Mouse (Mus musculus) kidney, embryonic 15.5 days (tissue): ENCODE results near the gene Jade1. TPM values are rescaled to one million over a fixed set of nuclear protein-coding genes. Genes with fewer than 3 reads are reported as not detected.

Experiments
- ATAC-seq: fragments of 200-750 bp; cut with Nextera tagmentation; replicated peaks from 2 replicates; pipeline ENCODE4 v1.8.0; 2017; ENCODE audit warnings: moderate TSS enrichment; ENCODE audit not compliant: low FRiP score
- H3K27ac ChIP-seq: fragments of 300-500 bp; sonication (generic); 2 replicates; pipeline ENCODE4 v1.5.1; 2015; ENCODE audit warnings: mild to moderate bottlenecking, inconsistent platforms
- H3K27me3 ChIP-seq: fragments of 300-500 bp; sonication (generic); 2 replicates; pipeline ENCODE4 v1.6.1; 2015; ENCODE audit warnings: inconsistent platforms
- H3K36me3 ChIP-seq: fragments of 300-500 bp; sonication (generic); 2 replicates; pipeline ENCODE4 v1.6.1; 2015; ENCODE audit warnings: inconsistent platforms
- H3K4me1 ChIP-seq: fragments of 300-500 bp; sonication (generic); 2 replicates; pipeline ENCODE4 v1.6.1; 2015; ENCODE audit warnings: inconsistent platforms
- H3K4me2 ChIP-seq: fragments of 300-500 bp; sonication (generic); 2 replicates; pipeline ENCODE4 v1.6.1; 2015; ENCODE audit warnings: moderate library complexity, mild to moderate bottlenecking, inconsistent platforms
- H3K4me3 ChIP-seq: fragments of 300-500 bp; sonication (generic); replicated peaks from 2 replicates; pipeline ENCODE4 v1.5.1; 2015; ENCODE audit warnings: mild to moderate bottlenecking, inconsistent platforms
- H3K9ac ChIP-seq: fragments of 300-500 bp; sonication (generic); 2 replicates; pipeline ENCODE4 v1.6.1; 2015; ENCODE audit warnings: mild to moderate bottlenecking, inconsistent platforms
- H3K9me3 ChIP-seq: fragments of 300-500 bp; sonication (generic); replicated peaks from 2 replicates; pipeline ENCODE4 v1.6.1; 2016; ENCODE audit warnings: inconsistent platforms
- whole genome bisulfite sequencing: fragments of 180-500 bp; shearing (Covaris S2); methylation state at CpG from one replicate; pipeline ENCODE4 v1.1.7; 2015; ENCODE audit warnings: mixed read lengths; 5-methylcytosine and 5-hydroxymethylcytosine counted together
- polyA plus RNA-seq: library from polyadenylated mRNA; unstranded; fragments of >200 nt; fragmentation: Nextera tagmentation; extraction: Ambion mirVana; gene quantifications from 2 replicates; pipeline ENCODE4 v1.2.1, GENCODE M21; 2015

The Jade1 gene
- polyA plus RNA-seq, 1 experiment from 2014 or later: 22.8 TPM

DNA sequence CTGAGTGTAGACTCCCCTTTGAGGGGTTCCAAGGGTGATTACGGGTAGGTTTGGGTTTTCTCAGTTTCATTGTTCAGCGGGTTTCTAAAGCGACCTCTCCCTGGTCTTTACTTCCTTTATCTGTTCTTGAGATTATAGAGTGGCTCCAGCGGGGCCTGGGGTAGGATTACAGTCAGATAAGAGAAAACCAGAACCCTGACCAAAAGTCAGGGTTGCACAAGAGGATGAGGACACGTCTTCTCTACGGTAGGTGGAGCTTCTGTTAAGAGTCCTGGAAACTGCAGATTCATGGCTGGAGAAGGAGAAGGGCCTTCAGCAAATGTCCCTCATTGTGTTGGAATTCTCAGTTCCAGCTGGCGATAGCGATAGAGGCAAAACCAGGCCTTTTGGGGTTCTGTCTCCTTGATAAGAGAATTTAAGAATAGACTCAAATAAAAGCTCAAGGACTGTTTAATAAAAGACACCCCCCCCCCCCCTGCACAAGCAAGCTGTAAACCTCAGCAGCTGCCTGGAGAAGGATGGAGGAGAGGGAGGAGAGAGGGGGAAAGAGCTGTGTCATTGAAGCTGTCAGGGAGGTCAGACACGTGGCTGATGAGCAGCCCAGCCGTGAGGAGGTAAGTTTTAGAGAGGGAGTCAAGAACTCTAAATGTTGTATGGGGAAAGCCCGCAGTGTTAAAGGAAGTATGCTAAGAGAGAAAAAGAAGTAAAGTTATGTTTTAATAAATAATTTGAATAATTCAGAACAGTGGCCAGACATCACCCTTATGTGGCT is 2.6 kb upstream of the Jade1 start:
- Histone ChIP-seq H3K4me2 (no peak overlapping the region), H3K36me3 (no peaks in the 10 kb centered on the region), H3K4me1 (no peaks in the 10 kb centered on the region), H3K27me3 (no peaks in the 10 kb centered on the region), H3K27ac (no peak overlapping the region), H3K9ac (no peak overlapping the region), H3K9me3 (no peaks in the 10 kb centered on the region; the same call in 1 of the 2 replicates), H3K4me3 (no peak overlapping the region)
- 64% methylated on average over 11 of the region's 11 CpGs for WGBS
- ATAC-seq: no peak

DNA sequence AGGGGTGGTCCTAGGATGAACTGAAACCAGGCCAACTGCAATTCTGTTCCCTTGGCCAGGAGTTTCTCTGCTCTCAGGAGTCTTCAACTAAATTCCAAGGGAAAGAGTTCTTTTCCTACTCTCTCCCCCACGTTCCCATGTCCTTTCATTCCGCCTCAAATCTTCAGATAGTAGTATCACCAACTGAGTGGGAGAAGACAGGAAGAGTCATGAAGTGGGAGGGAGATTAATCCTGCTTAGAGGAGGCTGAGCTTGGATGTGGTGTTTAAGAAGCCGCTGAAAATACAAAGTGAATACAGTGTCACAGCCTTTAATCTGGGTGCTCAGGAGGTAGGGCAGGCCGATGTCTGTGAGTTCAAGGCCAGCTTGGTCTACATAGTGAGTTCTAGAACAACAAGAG is 1.9 kb upstream of the Jade1 start:
- no peak overlapping the region for H3K4me2 ChIP-seq

DNA sequence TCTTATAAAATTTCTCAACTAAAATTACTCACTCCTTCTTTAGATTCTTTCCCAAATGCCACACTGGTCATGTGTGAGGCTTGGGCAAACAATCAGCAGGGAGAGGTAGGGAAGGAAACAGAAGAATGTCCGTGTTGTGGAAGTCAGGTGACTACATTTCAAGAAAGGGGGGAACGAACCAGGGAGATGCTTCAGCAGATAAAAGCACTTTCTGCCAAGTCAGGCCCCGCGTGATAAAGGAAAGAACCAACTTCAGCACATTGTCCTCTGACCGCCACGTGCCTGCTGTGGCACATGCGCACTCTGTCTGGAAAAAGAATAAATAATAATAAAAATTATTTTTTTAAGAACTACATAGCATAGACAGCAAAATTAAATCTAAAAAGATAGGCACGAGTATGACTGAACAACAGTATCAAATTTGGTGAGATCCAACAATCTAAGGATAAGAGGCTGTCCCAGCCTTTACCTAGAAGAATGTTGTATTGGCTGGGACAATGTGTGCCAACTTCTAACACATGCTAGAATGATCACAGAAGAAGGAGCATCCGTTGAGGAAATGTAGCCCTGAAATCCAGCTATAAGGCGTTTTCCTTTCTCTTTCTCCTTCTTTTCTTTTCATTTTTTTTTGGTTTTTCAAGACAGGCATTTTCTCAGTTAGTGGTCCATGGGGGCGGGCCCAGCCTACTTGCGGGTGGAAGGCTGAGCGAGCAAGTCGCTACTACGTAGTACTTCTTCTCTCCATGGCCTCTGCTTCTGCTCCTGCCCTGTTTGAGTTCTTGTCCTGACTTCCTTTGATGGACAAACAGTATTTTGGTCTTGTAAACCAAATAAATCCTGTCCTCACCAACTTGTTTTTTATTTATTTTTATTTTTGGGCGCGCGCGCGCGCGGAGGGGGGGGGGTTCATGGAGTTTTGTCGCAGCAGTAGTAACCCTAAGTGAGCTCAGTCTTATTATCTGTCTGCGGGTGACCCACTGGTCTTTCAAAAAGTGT is 753 bp upstream of the Jade1 start:
- no peak for ATAC-seq
- WGBS: 90% methylated on average over 24 of the region's 24 CpGs
- no peak overlapping the region for H3K27ac ChIP-seq
- H3K4me2 ChIP-seq: no peak overlapping the region
- no peaks in the 10 kb centered on the region; the same call in 1 of the 2 replicates for H3K9me3 ChIP-seq
- H3K4me3 ChIP-seq: no peak overlapping the region
- H3K9ac ChIP-seq: no peak overlapping the region
- no peaks in the 10 kb centered on the region for H3K36me3 ChIP-seq
- no peaks in the 10 kb centered on the region for H3K27me3 ChIP-seq
- no peaks in the 10 kb centered on the region for H3K4me1 ChIP-seq

More for the DNA sequence above, 1.9 kb upstream of the Jade1 start:
- Histone ChIP-seq H3K4me3 (no peak overlapping the region), H3K27me3 (no peaks in the 10 kb centered on the region), H3K9ac (no peak overlapping the region), H3K4me1 (no peaks in the 10 kb centered on the region), H3K27ac (no peak overlapping the region), H3K9me3 (no peaks in the 10 kb centered on the region; the same call in 1 of the 2 replicates), H3K36me3 (no peaks in the 10 kb centered on the region)
- ATAC-seq: no peak
- WGBS: 68% methylated on average over 4 of the region's 4 CpGs

DNA sequence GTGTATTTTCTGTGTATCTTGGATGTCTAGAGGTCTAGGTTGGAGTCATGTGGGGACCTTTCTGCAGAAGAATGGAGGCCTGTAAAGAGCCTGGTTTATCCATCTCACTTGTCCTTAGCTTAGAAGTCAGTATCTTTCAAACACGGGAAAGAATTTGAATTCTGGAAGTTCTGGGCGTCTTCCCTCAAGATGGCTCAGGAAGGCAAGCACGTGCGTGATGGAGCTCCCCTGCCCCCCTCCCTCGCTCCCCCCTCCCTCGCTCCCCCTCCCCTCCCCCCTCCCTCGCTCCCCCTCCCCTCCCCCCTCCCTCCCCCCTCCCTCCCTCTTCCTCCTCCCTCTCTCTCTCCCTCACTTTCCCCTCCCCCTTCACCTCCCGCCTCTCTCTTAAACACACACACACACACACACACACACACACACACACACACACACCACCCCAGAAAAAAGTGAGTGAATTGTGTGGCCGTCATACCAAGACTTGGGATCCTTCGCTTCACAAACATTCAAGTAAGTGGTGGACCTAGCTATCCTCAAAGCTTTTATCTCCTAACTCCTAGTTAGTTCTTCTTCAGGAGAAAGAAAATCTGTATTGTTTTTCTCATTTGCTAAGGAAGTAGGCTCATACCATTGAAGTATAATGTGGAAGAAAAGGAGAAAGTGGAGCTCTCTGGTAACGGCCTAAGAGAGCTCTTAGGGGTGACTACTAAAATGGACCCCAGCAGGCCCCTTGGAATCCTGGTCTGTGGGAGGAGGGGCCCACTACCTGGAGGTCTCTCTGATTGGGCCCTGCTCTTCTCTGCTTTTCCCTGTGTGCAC is 1.1 kb downstream of the Jade1 start:
- Histone ChIP-seq H3K27me3 (no peaks in the 10 kb centered on the region), H3K9me3 (no peaks in the 10 kb centered on the region; the same call in 1 of the 2 replicates), H3K4me3 (no peak overlapping the region), H3K27ac (no peak overlapping the region), H3K4me2 (no peak overlapping the region), H3K9ac (no peak overlapping the region), H3K4me1 (no peaks in the 10 kb centered on the region), H3K36me3 (no peaks in the 10 kb centered on the region)
- WGBS: 98% methylated on average over 7 of the region's 11 CpGs
- ATAC-seq: no peak

DNA sequence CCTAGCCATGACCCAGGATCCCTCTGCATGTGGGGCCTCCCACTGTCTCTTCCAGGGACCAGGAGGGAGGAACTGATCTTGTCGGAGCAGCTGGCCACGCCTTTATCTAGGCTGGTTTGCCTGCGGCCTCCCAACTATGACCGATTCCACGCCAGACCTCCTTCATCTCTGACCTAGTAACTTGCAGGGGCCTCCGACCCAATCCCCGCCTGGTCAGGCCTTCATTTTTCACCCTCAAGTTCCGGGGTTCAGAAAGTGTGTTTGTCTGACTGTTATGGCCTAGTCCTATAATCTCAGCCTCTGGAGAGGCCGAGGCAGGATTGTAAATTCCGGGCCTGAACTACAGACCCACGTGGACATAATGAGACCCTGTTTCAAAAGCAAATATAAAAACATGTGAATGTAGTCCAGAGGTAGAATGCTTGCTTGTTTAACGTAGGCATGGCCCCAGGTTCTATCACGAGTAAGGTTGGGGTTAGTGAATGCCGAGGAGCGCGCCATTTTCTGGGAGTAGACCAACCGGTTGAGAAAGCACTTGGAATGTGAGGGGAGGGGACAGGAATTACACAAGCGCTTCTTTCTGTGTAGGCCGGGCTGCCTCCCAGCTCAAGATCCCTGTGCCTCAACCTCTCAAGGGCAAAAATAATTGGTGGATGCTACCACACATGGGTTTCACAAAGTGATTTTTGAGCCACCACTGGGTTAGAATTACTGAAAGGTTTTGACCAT is 1.9 kb downstream of the Jade1 start:
- Histone ChIP-seq H3K4me1 (no peaks in the 10 kb centered on the region), H3K9me3 (no peaks in the 10 kb centered on the region; the same call in 1 of the 2 replicates), H3K4me3 (no peak overlapping the region), H3K27ac (no peak overlapping the region), H3K9ac (no peak overlapping the region), H3K4me2 (no peak overlapping the region), H3K36me3 (no peaks in the 10 kb centered on the region), H3K27me3 (no peaks in the 10 kb centered on the region)
- no peak for ATAC-seq
- WGBS: 86% methylated on average over 19 of the region's 19 CpGs

DNA sequence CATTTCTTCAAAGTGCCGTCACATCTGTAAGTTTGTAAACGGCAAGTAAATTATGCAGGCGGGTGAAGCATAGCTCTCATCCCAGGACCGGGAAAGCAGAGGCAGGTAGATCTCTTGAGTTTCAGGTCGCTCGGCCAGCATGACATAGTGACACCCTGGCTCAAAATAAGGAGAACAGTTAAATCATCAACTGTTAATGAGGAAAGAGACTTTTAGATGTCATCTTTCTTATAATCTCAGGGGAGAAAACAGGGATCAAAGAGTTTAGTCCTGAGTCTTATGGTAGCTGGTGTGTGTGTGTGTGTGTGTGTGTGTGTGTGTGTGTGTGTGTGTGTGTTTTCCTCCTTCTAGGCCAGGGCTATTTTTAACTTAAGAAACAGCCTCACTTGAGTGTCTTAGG is 5.0 kb downstream of the Jade1 start:
- Histone ChIP-seq H3K36me3 (no peaks in the 10 kb centered on the region), H3K4me3 (no peak overlapping the region), H3K9ac (no peak overlapping the region), H3K27ac (no peak overlapping the region), H3K27me3 (no peaks in the 10 kb centered on the region), H3K9me3 (no peaks in the 10 kb centered on the region; the same call in 1 of the 2 replicates), H3K4me1 (peaks cover 8% of the 10 kb centered on the region; the same call in 1 of the 2 replicates), H3K4me2 (no peak overlapping the region)
- ATAC-seq: no peak
- WGBS: 84% methylated on average over 6 of the region's 6 CpGs

DNA sequence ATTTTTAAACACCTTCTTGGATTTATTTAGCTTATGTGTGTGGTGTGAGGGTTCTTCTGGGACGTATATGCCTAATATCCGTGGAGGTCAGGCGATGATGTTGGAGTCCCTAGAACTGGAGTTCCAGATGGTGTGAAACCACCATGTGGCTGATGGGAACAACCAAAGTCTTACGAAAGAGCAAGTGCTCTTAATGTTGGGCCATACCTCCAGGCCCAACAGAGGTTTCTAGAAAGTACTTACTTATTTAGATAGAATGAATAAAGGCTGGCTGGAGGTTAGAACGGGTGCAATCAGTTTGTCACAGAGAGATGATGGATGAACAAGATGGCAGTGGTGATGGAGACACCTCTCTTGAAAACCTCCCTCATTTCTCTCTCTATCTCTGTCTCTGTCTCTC is 6.3 kb downstream of the Jade1 start:
- 91% methylated on average over 5 of the region's 5 CpGs for WGBS
- no peak overlapping the region for H3K27ac ChIP-seq
- no peak overlapping the region for H3K4me2 ChIP-seq
- H3K36me3 ChIP-seq: no peaks in the 10 kb centered on the region
- no peak for ATAC-seq
- peaks cover 16% of the 10 kb centered on the region for H3K4me1 ChIP-seq
- H3K4me3 ChIP-seq: no peak overlapping the region
- H3K27me3 ChIP-seq: no peaks in the 10 kb centered on the region
- no peaks in the 10 kb centered on the region for H3K9me3 ChIP-seq
- no peak overlapping the region for H3K9ac ChIP-seq

DNA sequence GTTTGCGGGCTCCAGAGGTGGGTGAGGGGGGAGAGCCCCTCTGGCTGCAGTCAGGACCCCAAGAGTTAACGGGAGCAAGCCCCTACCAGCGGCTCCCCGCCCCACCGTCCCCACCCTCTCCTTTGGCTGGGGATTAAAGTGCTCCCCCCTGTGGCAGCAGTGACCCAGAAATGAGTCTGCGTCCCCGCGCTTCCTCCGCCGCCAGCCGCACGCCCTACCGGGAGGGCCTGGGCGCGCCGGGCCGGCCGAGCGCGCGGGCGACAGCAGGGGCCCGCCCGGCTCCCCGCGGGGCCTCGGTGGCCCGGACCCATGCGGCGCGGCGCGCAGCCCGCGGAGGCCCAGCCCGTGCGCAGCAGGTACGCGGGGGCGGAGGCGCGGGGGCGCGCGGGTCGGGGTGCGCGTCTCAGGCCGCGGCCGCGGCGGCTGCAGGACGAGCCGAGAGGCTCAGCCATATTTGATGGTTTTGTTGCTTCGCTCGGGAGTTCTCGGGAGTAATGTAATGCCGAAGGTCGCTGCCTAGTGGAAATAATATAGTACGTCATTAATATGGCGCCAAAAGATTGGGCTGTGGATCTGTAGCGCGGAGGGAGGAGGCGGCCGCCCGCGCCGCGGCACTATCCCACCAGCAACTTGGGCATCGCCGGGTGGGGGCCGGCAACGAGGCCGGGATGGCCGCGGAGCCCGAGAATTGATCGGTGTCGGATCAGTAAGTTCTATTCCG is 7.8 kb downstream of the Jade1 start:
- H3K4me1 ChIP-seq: peaks cover 28% of the 10 kb centered on the region
- under 1% methylated on average over 71 of the region's 81 CpGs for WGBS
- H3K9ac ChIP-seq: peak overlapping the region; percentile 77
- ATAC-seq: peak; percentile 69
- H3K36me3 ChIP-seq: no peaks in the 10 kb centered on the region
- H3K27me3 ChIP-seq: no peaks in the 10 kb centered on the region
- peak overlapping the region; percentile 94 for H3K4me2 ChIP-seq
- H3K27ac ChIP-seq: peak overlapping the region; percentile 97
- H3K4me3 ChIP-seq: peak overlapping the region; percentile 82
- no peaks in the 10 kb centered on the region for H3K9me3 ChIP-seq

DNA sequence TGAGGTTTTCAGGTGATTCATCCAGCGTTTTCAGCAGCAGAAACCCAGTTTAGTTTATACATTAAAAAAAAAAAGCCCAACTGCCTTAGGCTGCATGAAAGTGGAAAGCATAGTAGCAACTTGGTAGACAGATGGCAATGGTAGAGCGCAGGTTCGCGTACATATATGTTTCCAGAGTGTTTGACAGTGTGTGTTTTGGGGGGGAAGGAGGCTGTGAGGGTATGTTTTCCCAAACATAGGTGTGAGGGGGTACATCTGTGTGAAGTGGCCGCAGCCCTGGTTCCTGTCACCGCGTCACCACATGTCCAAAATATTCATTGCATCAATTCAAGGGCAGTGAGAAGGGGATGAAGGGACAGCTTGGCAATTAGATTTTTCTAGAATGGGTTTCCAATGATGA is 8.5 kb downstream of the Jade1 start:
- Histone ChIP-seq H3K4me3 (peak overlapping the region; percentile 82), H3K9ac (peak overlapping the region; percentile 77), H3K4me1 (peaks cover 28% of the 10 kb centered on the region), H3K9me3 (no peaks in the 10 kb centered on the region), H3K4me2 (peak overlapping the region; percentile 94), H3K36me3 (no peaks in the 10 kb centered on the region), H3K27me3 (no peaks in the 10 kb centered on the region), H3K27ac (peak overlapping the region; percentile 97)
- WGBS: 0% methylated on average over 7 of the region's 7 CpGs
- no peak for ATAC-seq

DNA sequence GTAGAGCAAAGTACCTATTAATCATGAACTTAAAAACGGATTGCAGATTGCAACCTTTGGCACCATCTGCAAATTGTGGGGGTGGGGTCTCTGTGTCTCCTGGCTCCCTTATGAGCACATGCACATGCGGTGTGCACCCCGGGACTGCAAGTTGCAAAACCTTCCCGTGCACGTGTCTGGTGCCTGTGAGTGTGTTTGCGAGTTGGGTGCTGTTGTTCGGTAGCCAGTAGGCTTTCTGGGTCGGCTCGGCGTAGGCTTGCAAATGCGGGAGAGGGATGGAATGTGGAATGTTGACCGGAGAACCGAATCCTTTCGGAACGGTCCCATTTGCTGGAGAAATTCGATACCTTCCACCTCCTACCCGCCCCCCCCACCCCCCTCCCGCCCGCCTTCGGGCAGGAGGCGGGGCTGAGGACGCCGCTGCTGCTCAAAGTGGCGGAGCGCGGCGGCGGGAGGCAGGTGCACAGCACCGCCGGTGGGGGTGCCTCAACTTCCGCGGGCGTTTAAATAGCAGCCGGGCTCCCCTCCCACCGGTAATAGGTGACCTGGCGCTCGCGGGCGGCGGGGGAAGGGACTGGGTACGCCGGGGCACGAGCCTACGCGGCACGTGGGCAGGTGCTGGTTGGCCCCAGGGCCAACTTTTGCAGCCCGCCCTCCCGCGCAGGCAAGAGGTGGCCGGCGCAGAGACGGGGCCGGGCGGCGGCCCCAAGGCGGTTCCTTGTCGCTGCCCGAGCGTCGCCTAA is 9.1 kb downstream of the Jade1 start:
- Histone ChIP-seq H3K27me3 (no peaks in the 10 kb centered on the region), H3K4me3 (peak overlapping the region; percentile 82), H3K9me3 (no peaks in the 10 kb centered on the region), H3K27ac (peak overlapping the region; percentile 97), H3K4me2 (peak overlapping the region; percentile 94), H3K9ac (peak overlapping the region; percentile 77), H3K4me1 (peaks cover 28% of the 10 kb centered on the region), H3K36me3 (no peaks in the 10 kb centered on the region)
- 0% methylated on average over 58 of the region's 60 CpGs for WGBS
- peak; percentile 77 for ATAC-seq
